Mouse (Mus musculus) midbrain, postnatal 0 days (tissue): ENCODE data around the gene 4931406C07Rik. TPM values are rescaled to one million over a fixed set of nuclear protein-coding genes. Genes with fewer than 3 reads are reported as not detected.

Experiments used
- ATAC-seq: fragments of 200-750 bp; cut with Nextera tagmentation; 2 replicates; pipeline ENCODE4 v1.8.0; 2017; ENCODE audit warnings: moderate number of reproducible peaks, mild to moderate bottlenecking, moderate TSS enrichment, moderate library complexity; ENCODE audit not compliant: low FRiP score
- DNase-seq: peaks from one replicate; pipeline ENCODE4 v3.0.0-alpha.2; 2015; ENCODE audit warnings: low spot score
- H3K27ac ChIP-seq: fragments of 300-500 bp; sonication (generic); 2 replicates; pipeline ENCODE4 v1.5.1; 2014; ENCODE audit warnings: low read depth, mild to moderate bottlenecking, low read length, mixed read lengths
- H3K27me3 ChIP-seq: fragments of 300-500 bp; sonication (generic); 2 replicates; pipeline ENCODE4 v1.6.1; 2014; ENCODE audit warnings: low read length, control low read depth, mixed read lengths; ENCODE audit not compliant: insufficient read depth
- H3K36me3 ChIP-seq: fragments of 300-500 bp; sonication (generic); 2 replicates; pipeline ENCODE4 v1.6.1; 2014; ENCODE audit warnings: low read length, control low read depth, mixed read lengths; ENCODE audit not compliant: insufficient read depth
- H3K4me1 ChIP-seq: fragments of 300-500 bp; sonication (generic); 2 replicates; pipeline ENCODE4 v1.6.1; 2014; ENCODE audit warnings: mild to moderate bottlenecking, control low read depth, antibody characterized with exemption, low read length, mixed read lengths; ENCODE audit not compliant: insufficient read depth
- H3K4me2 ChIP-seq: fragments of 300-500 bp; sonication (generic); 2 replicates; pipeline ENCODE4 v1.6.1; 2014; ENCODE audit warnings: low read depth, mild to moderate bottlenecking, low read length, mixed read lengths; ENCODE audit not compliant: poor library complexity, severe bottlenecking
- H3K4me3 ChIP-seq: fragments of 300-500 bp; sonication (generic); 2 replicates; pipeline ENCODE4 v1.5.1; 2014; ENCODE audit warnings: low read depth, mild to moderate bottlenecking, low read length, moderate library complexity
- H3K9ac ChIP-seq: fragments of 300-500 bp; sonication (generic); replicated peaks from 2 replicates; pipeline ENCODE4 v1.6.1; 2014; ENCODE audit warnings: mild to moderate bottlenecking, low read length, moderate library complexity, mixed read lengths; ENCODE audit not compliant: poor library complexity, severe bottlenecking
- H3K9me3 ChIP-seq: fragments of 300-500 bp; sonication (generic); 2 replicates; pipeline ENCODE4 v1.6.1; 2016; ENCODE audit warnings: low read length, control low read depth
- CTCF ChIP-seq: IDR thresholded peaks from 2 replicates; pipeline ENCODE4 v1.5.1; 2016; ENCODE audit warnings: antibody characterized with exemption, mild to moderate bottlenecking
- WGBS: fragments of 180-500 bp; shearing (Covaris S2); extraction: QIAGEN DNeasy Blood & Tissue Kit; methylation state at CpG from one replicate; pipeline ENCODE4 v1.1.7; 2014; 5-methylcytosine and 5-hydroxymethylcytosine counted together
- polyA plus RNA-seq: library from polyadenylated mRNA; unstranded; fragments of >200 nt; fragmentation: Nextera tagmentation; extraction: Ambion mirVana; gene quantifications from 2 replicates; pipeline ENCODE4 v1.2.1, GENCODE M21; 2015
- total RNA-seq: library from RNA; depleted of rRNA; stranded (reverse); fragments of >200 nt; gene quantifications from 2 replicates; pipeline ENCODE4 v1.2.3, GENCODE M21; 2014

4931406C07Rik gene
- total and polyA plus RNA-seq, 2 experiments from 2014 or later: 14.8 to 16.4 TPM

DNA sequence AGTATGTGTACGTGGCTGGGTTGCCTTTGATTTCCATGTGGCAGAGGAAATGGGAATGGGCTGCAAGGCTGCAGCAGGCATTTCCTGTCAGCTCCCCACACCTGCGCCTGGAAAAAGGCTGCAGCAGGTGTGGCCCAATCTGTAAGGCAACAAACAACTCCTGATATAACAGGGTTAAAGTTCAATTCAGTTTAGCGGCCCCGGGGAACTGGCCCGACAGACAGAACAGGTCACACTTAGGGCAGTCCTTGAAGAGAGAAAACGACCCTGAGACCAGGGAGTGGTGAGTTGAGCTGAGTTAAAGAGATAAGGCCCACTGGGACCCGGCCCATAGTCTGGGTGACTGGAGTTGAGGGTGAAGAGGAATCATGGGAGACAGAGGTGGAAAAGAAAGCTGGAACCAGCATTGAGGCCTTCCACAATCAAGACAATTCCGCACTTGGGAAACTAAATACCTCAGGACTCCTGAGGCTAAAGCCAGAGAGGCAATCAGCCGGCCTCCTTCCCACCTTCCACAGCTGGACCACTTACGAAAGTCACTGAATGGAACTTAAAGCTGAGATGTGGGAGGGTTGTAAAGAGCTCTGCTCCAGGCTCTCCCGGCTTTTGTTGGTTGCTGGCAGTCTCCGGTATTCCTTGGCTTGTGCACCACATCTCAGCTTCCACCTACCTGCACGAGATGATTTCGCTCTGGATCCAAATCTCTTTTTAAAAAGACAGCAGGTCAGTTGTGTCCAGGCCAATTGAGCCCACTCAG, 60.8 kb downstream of the 4931406C07Rik start:
- no peak overlapping the region for H3K27ac ChIP-seq
- 83% methylated on average over 14 of the region's 14 CpGs for WGBS
- H3K4me1 ChIP-seq: no peaks in the 10 kb centered on the region
- no peaks in the 10 kb centered on the region; the same call in 1 of the 2 replicates for H3K9me3 ChIP-seq
- no peak overlapping the region for H3K9ac ChIP-seq
- no peak for ATAC-seq
- no peak overlapping the region for H3K4me3 ChIP-seq
- DNase-seq: no peak
- no peaks in the 10 kb centered on the region for H3K36me3 ChIP-seq
- H3K4me2 ChIP-seq: no peak overlapping the region
- TF ChIP-seq CTCF: no peak
- H3K27me3 ChIP-seq: no peaks in the 10 kb centered on the region

DNA sequence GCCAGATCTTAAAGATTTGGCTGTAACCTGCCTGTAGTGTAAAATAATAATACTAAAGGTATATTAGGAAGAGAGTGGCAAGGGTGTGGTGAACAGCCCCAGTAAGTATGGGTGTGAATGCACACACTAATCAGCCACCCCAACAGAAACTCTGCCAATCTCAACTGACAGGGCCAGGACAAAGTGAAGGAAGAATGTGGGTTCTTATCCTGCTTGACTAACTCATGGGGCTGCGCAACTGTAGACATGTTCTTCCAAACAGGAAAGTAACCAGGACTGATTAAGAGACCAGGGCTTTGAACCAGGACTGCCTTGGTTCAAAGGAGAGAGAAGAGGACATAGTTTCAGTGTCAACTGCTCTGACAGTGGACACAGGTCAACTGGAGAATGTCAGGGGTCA, 64.1 kb downstream of the 4931406C07Rik start:
- 94% methylated on average over 1 of the region's 1 CpGs for WGBS
- ATAC-seq (no peak), DNase-seq (no peak)
- no peaks in the 10 kb centered on the region; the same call in 1 of the 2 replicates for H3K9me3 ChIP-seq
- no peak overlapping the region for H3K27ac ChIP-seq
- TF ChIP-seq CTCF: no peak
- no peaks in the 10 kb centered on the region for H3K36me3 ChIP-seq
- H3K4me1 ChIP-seq: no peaks in the 10 kb centered on the region; the same call in 1 of the 2 replicates
- H3K4me2 ChIP-seq: no peak overlapping the region
- H3K4me3 ChIP-seq: no peak overlapping the region
- no peaks in the 10 kb centered on the region for H3K27me3 ChIP-seq
- H3K9ac ChIP-seq: no peak overlapping the region

GRCm38 (mm10) chr9:15241596-15241939, 64.7 kb downstream of the 4931406C07Rik start:
- WGBS: 51% methylated on average over 9 of the region's 9 CpGs
- no peak overlapping the region for H3K4me3 ChIP-seq
- TF ChIP-seq CTCF: peak; percentile 66

GRCm38 (mm10) chr9:15240863-15241595, 65.2 kb downstream of the 4931406C07Rik start:
- DNase-seq (no peak), ATAC-seq (no peak)
- TF ChIP-seq CTCF: no peak
- WGBS: 70% methylated on average over 6 of the region's 6 CpGs
- Histone ChIP-seq H3K9me3 (no peaks in the 10 kb centered on the region), H3K27me3 (no peaks in the 10 kb centered on the region), H3K4me2 (no peak overlapping the region), H3K4me1 (no peaks in the 10 kb centered on the region; the same call in 1 of the 2 replicates), H3K4me3 (no peak overlapping the region), H3K36me3 (no peaks in the 10 kb centered on the region), H3K9ac (no peak overlapping the region), H3K27ac (no peak overlapping the region)

More at GRCm38 (mm10) chr9:15241596-15241939, 64.7 kb downstream of the 4931406C07Rik start:
- peak; percentile 61 for DNase-seq
- Histone ChIP-seq H3K4me1 (no peaks in the 10 kb centered on the region; the same call in 1 of the 2 replicates), H3K36me3 (no peaks in the 10 kb centered on the region), H3K4me2 (no peak overlapping the region), H3K9ac (no peak overlapping the region), H3K9me3 (no peaks in the 10 kb centered on the region), H3K27ac (no peak overlapping the region), H3K27me3 (no peaks in the 10 kb centered on the region)
- ATAC-seq: no peak

- no peaks in the 10 kb centered on the region for H3K36me3 ChIP-seq
- no peak overlapping the region for H3K4me3 ChIP-seq
- DNase-seq (no peak), ATAC-seq (no peak)
- no peak overlapping the region for H3K9ac ChIP-seq
- H3K9me3 ChIP-seq: no peaks in the 10 kb centered on the region
- TF ChIP-seq CTCF: no peak
- H3K4me2 ChIP-seq: peak overlapping the region; percentile 68
- H3K27me3 ChIP-seq: no peaks in the 10 kb centered on the region
- H3K27ac ChIP-seq: no peak overlapping the region
- 92% methylated on average over 6 of the region's 6 CpGs for WGBS
- H3K4me1 ChIP-seq: no peaks in the 10 kb centered on the region; the same call in 1 of the 2 replicates
Observed at GRCm38 (mm10) chr9:15240006-15240405, 66.2 kb downstream of the 4931406C07Rik start.
